In the genomic region with DNA sequence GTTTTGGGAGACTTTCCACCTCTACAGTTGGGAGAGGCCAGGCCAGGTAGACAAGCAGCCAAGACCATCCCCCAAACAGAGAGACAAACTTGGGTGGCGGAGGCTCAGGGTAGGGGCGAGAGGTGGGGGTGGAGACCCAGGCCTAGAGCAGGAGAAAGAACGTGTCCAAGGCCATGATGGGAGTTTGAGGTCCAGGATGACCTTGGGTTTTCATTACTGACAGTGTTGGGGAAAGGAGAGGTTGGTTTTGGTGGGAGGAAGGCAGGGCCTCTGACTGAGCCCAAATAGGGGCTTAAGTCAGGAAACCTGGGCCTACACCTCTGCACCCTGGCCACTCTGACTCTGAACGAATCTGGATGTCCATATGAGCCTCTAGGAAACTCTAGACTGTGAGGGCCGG, we compare ENCODE assay signal across 8 mouse cellular contexts. TPM values are rescaled to one million over a fixed set of nuclear protein-coding genes. Genes with fewer than 3 reads are reported as not detected.
DNase-seq lines count a peak whose midpoint lies in the region; ATAC-seq lines count a peak whose summit lies in the region.

No protein-coding gene starts in this region.

- peak overlapping the region; percentile 93 for H3K4me2 ChIP-seq in forebrain, embryonic 11.5 days (ENCODE audit: low read depth, low read length, severe bottlenecking)
- no peak overlapping the region for H3K4me2 ChIP-seq in forebrain, embryonic 16.5 days (ENCODE audit: low read length)
- peak overlapping the region; percentile 95 for H3K4me2 ChIP-seq in neural tube, embryonic 11.5 days (ENCODE audit: low read depth)
- peak overlapping the region; percentile 69 for H3K4me2 ChIP-seq in liver, embryonic 13.5 days

- H3K27ac ChIP-seq in forebrain, embryonic 11.5 days (ENCODE audit: low read depth, low read length) = no peak overlapping the region
- no peak overlapping the region for H3K27ac ChIP-seq in forebrain, embryonic 16.5 days (ENCODE audit: low read length)
- H3K27ac ChIP-seq in neural tube, embryonic 11.5 days (ENCODE audit: low read depth, low read length) = 0 out of 2 replicates have a peak overlapping the region, but pooled peaks have one; percentile 40
- H3K27ac ChIP-seq in liver, embryonic 13.5 days = no peak overlapping the region

- H3K36me3 ChIP-seq in forebrain, embryonic 11.5 days (ENCODE audit: control insufficient read depth, insufficient read depth, low read length) = no peaks in the 10 kb centered on the region
- H3K36me3 ChIP-seq in forebrain, embryonic 16.5 days (ENCODE audit: control insufficient read depth, insufficient read depth) = no peaks in the 10 kb centered on the region
- no peaks in the 10 kb centered on the region for H3K36me3 ChIP-seq in neural tube, embryonic 11.5 days (ENCODE audit: control insufficient read depth, insufficient read depth, low read length)
- H3K36me3 ChIP-seq in liver, embryonic 13.5 days = no peaks in the 10 kb centered on the region; the same call in 1 of the 2 replicates

- H3K4me1 ChIP-seq in forebrain, embryonic 11.5 days (replicated peaks; ENCODE audit: control insufficient read depth, insufficient read depth, low read length) = peaks cover 20% of the 10 kb centered on the region
- peaks cover 22% of the 10 kb centered on the region for H3K4me1 ChIP-seq in forebrain, embryonic 16.5 days (replicated peaks; ENCODE audit: control insufficient read depth, insufficient read depth, low read length)
- H3K4me1 ChIP-seq in neural tube, embryonic 11.5 days (ENCODE audit: control insufficient read depth, insufficient read depth, low read length) = peaks cover 11% of the 10 kb centered on the region
- H3K4me1 ChIP-seq in liver, embryonic 13.5 days (replicated peaks) = peaks cover 14% of the 10 kb centered on the region

- DNase-seq in forebrain, embryonic 11.5 days (ENCODE audit: low spot score) = no peak
- no peak for DNase-seq in neural tube, embryonic 11.5 days (ENCODE audit: low spot score)
- no peak for DNase-seq in neural tube, embryonic 10.5 days (ENCODE audit: extremely low spot score, low spot score)
- no peak for DNase-seq in liver, embryonic 13.5 days
- DNase-seq in thymus, adult 18-20 months = no peak
- no peak for DNase-seq in adipocyte (ENCODE audit: low spot score)
- DNase-seq in thymus, postnatal 14 days = no peak

- WGBS in forebrain, embryonic 11.5 days = 36% methylated on average over 5 of the region's 5 CpGs
- 57% methylated on average over 5 of the region's 5 CpGs for WGBS in forebrain, embryonic 16.5 days
- 33% methylated on average over 5 of the region's 5 CpGs for WGBS in neural tube, embryonic 11.5 days
- 36% methylated on average over 5 of the region's 5 CpGs for WGBS in liver, embryonic 13.5 days (ENCODE audit: insufficient replicate concordance)

- peaks cover 22% of the 10 kb centered on the region for H3K27me3 ChIP-seq in forebrain, embryonic 11.5 days (ENCODE audit: control insufficient read depth, insufficient read depth, low read length)
- H3K27me3 ChIP-seq in forebrain, embryonic 16.5 days (replicated peaks; ENCODE audit: control insufficient read depth, insufficient read depth, low read length) = peaks cover 26% of the 10 kb centered on the region
- H3K27me3 ChIP-seq in neural tube, embryonic 11.5 days (ENCODE audit: control insufficient read depth, insufficient read depth, low read length) = peaks cover 22% of the 10 kb centered on the region
- H3K27me3 ChIP-seq in liver, embryonic 13.5 days = peaks cover 56% of the 10 kb centered on the region

- ATAC-seq in forebrain, embryonic 11.5 days (replicated peaks; ENCODE audit: low FRiP score) = no peak
- ATAC-seq in forebrain, embryonic 16.5 days = no peak
- ATAC-seq in neural tube, embryonic 11.5 days (ENCODE audit: insufficient read depth, low FRiP score, low TSS enrichment) = no peak
- no peak for ATAC-seq in liver, embryonic 13.5 days (ENCODE audit: low read depth)

- peak overlapping the region; percentile 55 for H3K4me3 ChIP-seq in forebrain, embryonic 11.5 days (ENCODE audit: low read depth, low read length)
- no peak overlapping the region for H3K4me3 ChIP-seq in forebrain, embryonic 16.5 days (replicated peaks; ENCODE audit: low read length)
- H3K4me3 ChIP-seq in neural tube, embryonic 11.5 days (ENCODE audit: low read depth, low read length) = peak overlapping the region; percentile 70
- 0 out of 2 replicates have a peak overlapping the region, but pooled peaks have one; percentile 57 for H3K4me3 ChIP-seq in liver, embryonic 13.5 days (replicated peaks)

- no peaks in the 10 kb centered on the region for H3K9me3 ChIP-seq in forebrain, embryonic 11.5 days (ENCODE audit: control insufficient read depth, low read length)
- H3K9me3 ChIP-seq in forebrain, embryonic 16.5 days (ENCODE audit: control insufficient read depth, low read length) = no peaks in the 10 kb centered on the region
- H3K9me3 ChIP-seq in neural tube, embryonic 11.5 days (ENCODE audit: control insufficient read depth, low read length) = no peaks in the 10 kb centered on the region; the same call in 1 of the 2 replicates
- H3K9me3 ChIP-seq in liver, embryonic 13.5 days (replicated peaks) = no peaks in the 10 kb centered on the region

- 0 out of 2 replicates have a peak overlapping the region, but pooled peaks have one; percentile 10 for H3K9ac ChIP-seq in forebrain, embryonic 11.5 days (ENCODE audit: low read length)
- no peak overlapping the region for H3K9ac ChIP-seq in forebrain, embryonic 16.5 days (replicated peaks; ENCODE audit: low read depth, low read length)
- H3K9ac ChIP-seq in neural tube, embryonic 11.5 days (ENCODE audit: low read length) = peak overlapping the region; percentile 69
- no peak overlapping the region for H3K9ac ChIP-seq in liver, embryonic 13.5 days

RNA-seq across cellular contexts. Expression of a gene that starts 2.7 kb away (rescaled TPM):
- 20.6 and 23.6 TPM in 2 replicates for polyA plus RNA-seq in forebrain, embryonic 11.5 days (2014; fragmentation: Nextera tagmentation; extraction: Ambion mirVana)
- 2.0 and 2.5 TPM in 2 replicates for polyA plus RNA-seq in forebrain, embryonic 16.5 days (2015; fragmentation: Nextera tagmentation; extraction: Ambion mirVana)
- 43.4 and 50.3 TPM in 2 replicates for polyA plus RNA-seq in neural tube, embryonic 11.5 days (2014; fragmentation: Nextera tagmentation; extraction: Ambion mirVana)
- 0.93 and 1.1 TPM in 2 replicates for polyA plus RNA-seq in liver, embryonic 13.5 days (2015; fragmentation: Nextera tagmentation; extraction: Ambion mirVana)

Comparison
In these comparisons a context has a peak if more than half of its experiments do, and no peak if none do; other contexts are left out.
1. H3K9ac ChIP-seq: peak in forebrain, embryonic 11.5 days (single experiment) and neural tube, embryonic 11.5 days (single experiment); none in forebrain, embryonic 16.5 days (single experiment) and liver, embryonic 13.5 days (single experiment).